Mouse (Mus musculus) layer of hippocampus, adult 8-10 months (tissue): ENCODE data around the gene Hsf2bp. TPM values are rescaled to one million over a fixed set of nuclear protein-coding genes. Genes with fewer than 3 reads are reported as not detected.

ENCODE experiments used
- DNase-seq, 2 experiments: peaks; one replicate each; pipeline ENCODE4 v3.0.0; 2022; ENCODE audit warnings: low spot score in 2 of 2
- total RNA-seq, 4 experiments: library from RNA; stranded (reverse); gene quantifications; 2 replicates each; pipeline ENCODE4 v1.2.4; 2022

The Hsf2bp gene
- total RNA-seq, 4 experiments from 2014 or later: 0.35 to 1.6 (median 1.2) TPM

DNA sequence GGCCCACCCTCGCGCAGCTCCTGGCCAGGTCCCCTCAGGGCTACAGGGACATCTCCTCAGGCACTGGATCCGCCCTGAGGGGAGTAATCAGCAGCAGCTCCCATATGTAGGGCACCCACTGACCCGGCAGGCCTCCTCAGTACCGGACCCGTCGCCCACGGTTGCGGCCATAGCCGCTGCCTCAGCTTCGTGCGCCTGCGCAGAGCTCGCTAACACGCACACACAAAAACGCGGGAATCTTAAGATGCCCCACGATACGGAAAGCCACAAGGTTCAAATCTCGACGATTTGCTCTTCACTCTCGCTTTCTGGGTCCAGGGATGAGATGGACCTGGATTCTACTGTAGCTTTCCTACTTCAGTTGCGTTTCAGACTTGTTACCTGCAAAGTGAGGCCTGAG, 1.8 kb downstream of the Hsf2bp start:
- no peak for DNase-seq

DNA sequence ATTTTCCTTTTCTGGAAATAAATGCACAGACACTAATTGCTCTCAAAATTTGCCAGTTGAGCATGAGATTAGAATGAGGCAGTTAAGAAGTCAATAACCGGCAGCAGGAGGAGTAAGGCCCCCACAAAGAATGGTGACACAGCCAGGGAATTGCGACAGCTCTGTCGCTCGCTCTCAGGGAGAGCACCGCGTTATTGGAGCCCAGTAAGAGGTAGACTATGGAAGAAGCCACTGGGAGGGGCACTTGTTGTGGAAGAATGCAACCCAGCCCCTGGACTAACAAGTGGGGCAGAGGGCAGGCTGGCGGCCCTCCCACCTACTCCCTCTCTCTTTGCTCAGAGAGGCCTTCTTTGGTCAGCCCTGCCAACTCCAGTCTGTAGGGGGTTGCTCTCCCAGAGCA, 4.5 kb downstream of the Hsf2bp start:
- no peak for DNase-seq

DNA sequence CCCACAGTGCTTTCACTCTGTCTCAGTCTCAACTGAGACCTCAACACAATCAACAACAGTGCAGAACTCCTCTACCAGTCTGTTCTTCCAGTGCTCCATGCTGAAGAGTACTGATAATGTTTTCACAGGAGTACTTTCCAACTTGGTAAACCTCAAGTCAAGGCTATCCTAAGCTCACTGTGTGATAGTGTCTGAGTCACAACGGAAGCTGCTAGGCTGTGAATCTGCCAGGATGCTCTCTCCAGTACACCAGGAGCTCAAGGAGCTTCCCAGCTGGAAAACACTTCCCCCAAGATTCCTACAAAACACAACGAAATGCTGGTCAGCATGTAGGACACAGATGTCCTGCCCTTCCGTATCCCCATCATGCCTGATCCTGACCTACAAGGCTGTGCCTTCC, 7.8 kb downstream of the Hsf2bp start:
- DNase-seq: no peak

DNA sequence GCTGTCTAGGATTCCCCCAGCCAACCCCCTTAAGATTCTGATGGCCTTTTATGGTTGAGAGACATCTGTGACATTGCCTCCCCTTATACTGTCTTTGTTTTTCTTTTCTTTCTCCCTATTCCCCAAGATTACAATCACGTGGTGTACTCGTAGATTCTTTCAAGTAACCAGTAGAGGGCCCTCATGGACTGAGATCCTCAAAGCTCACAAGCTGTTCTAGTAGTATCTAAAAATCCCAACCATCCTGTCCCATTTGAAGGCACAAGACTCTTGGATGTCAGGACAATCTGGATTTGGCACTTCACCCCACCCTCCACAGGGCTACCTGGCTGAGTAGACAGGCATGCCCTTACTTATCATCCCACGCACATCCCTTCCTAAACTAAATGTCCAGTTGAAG, 8.5 kb downstream of the Hsf2bp start:
- no peak for DNase-seq

DNA sequence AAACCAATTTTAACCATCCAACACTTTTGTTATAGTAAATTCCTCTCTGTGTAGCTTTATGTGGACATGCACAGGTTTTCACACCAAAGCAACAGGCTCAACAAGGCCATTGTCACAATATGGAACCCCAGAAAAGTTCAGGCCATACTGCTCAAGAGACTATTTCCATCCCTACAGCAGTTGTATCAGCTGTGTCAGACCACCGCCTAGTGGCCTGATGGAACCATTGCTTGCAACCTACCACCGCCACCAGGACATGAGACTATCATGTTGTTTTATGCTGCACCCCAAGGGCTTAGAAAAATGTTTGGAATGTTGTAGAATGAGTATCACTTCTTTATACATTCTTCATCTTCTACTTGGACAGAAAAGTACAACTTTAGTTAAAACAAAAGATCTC, 10.8 kb downstream of the Hsf2bp start:
- DNase-seq: peak in 1 of 2 experiments; percentile 64

DNA sequence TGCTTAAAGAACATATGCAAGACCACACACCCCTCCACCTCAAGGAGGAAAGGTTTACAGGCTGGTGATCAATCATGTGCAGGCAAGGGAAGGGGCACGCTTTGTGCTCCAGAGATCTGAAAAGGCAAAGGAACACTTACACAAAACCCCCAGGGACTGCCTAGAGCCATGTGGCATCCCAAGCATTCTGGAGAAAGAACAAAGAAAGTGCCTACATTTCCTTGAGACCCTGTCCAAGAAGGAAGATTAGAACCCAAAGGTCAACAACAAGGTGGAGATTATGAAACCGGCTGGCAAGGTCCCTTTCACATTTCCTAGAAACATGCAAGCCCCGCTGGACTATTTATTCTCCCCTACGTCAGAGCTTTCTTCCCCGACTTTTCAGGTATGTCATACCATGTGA, 11.5 kb downstream of the Hsf2bp start:
- DNase-seq: no peak

DNA sequence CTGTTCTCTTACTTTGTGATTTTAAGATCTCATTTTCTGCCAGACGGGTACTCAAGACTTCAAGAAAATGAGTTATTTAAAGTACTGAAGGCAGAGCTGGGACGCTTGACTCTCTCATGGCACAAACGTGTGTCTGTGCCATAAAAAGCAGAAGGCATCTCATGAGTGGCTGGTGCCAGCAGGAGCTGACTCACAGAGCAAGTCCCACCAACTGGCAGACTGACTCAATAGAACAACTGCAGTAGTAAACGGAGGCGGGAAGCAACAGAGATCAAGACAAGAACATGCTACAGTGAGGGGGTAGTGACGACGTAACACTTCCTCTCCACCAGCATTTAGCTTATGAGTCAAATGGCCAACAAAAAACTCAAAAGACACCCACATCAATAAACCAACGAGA, 13.1 kb downstream of the Hsf2bp start:
- DNase-seq: peak; percentile 80 to 88

DNA sequence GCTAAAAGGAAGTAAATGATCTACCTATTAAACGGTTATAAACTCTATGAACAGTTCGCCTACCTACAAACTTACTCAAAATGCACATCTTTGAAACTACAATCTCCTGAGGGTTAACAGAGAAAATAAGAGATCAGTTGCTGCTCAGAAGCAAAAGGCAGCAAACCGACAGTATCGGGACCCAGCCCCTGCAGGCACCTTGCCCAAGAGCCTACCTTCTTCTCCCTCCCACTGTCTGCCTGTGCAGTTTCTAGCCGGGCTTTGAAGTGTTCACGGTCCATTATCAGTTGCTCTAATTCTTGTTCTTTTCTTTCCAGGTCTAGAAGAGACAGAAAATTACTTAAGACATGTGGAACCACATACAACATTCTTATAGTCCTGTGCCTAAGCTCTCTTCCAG, 13.6 kb downstream of the Hsf2bp start:
- no peak for DNase-seq

DNA sequence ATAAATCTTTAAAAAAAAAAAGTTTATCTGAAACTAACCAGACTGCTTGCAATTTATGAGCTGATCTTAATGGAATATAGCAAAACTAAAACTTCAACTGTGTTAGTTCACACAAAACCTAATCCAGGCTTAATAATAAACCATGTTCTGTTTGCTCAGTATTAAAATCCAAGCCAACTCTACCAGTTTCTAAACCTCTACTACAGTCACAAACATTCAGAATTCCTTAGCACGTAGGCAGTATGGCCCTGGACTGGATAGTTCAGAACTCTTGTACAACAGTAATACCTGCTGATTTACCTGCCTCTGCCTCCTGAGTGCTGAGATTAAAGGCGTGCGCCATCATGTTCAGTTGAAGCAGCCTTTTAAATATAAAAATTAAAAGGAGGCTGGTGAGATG, 14.2 kb downstream of the Hsf2bp start:
- no peak for DNase-seq

DNA sequence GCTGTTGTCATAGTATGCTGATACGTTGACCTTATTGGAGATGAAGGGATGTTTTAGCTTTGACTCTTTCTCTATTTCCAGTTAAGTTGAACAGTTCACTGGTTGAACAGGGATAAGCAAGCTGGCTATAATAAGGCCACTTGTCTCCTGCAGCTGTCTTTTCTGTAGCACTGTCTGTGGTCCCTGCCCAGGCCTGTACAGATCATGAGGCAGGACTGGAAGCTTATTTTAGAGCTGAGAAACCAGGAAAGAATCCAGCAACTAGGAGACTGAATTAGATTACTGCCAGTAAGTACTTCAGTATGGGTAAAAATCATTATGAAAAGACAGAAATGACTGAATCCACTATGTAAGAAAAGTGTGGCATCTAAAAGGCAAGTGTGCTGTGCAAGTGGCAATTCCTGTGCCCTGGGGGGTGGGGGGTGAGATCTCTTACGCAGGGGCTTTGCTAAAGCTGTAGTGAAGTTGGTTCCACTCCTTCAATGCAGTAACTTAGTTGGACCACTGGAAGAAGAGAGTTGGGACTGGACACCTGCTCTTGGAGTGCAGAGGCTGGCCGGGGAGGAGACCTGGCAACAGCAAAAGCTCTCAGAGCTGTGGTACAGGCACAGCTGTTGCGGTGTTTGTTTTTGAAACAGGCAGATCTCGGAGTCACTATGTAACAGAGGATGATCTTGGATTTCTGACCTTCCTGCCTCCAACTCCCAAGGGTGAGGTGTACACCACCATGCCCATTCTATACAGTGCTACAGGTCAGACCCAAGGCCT, 17.8 kb downstream of the Hsf2bp start:
- no peak for DNase-seq

DNA sequence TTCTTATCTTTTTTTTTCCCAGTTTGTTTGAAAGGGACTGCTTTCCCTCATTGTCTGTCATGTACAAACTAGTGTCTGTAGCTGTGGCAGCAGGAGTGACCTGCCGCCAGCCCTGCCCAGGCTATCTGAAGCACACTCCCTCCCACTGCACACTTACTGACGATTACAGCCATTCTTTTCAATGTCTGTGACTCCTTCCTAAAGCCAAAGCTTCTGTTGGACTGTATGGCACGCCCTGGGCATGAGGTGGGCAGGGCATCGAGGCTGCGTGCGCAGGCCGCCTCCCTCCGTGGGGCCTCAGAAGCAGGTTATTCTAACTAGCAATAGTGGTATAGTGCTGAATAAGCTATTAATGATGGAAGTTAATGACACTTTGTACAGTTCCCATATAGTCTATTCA, 19.7 kb downstream of the Hsf2bp start:
- DNase-seq: no peak

DNA sequence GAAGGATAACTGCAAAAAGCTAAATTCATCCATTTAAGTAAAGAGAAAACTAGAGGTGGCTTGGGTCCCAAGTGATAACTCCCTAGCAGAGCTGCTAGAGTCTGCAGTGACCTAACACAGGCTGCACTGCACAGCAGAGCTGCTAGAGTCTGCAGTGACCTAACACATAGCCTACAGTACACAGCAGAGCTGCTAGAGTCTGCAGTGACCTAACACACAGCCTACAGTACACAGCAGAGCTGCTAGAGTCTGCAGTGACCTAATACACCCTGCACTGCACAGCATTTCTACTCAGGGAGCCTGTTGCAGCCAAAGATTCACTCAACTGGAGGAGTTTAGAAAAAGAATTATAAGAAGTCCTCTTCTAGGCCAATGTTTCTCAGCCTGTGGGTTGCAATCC, 22.5 kb downstream of the Hsf2bp start:
- DNase-seq: no peak

DNA sequence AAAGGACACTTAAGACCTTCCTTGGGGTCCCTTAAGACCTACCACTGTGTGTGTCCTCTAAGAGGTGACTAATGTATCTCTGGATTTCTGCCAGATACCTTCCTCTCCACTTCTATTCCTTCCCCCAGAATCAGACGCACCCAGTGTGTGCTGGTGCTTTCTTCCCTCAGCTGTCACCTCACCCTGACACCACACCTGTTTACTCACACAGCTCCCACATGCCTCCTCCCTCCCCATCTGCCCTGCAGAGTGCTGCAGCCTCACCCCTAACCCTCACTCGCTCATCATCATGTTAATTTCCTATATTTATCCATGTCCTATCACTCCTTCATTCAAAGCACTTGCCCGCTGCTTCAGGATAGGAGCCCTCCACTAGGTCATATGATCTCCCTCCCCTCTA, 23.9 kb downstream of the Hsf2bp start:
- no peak for DNase-seq

DNA sequence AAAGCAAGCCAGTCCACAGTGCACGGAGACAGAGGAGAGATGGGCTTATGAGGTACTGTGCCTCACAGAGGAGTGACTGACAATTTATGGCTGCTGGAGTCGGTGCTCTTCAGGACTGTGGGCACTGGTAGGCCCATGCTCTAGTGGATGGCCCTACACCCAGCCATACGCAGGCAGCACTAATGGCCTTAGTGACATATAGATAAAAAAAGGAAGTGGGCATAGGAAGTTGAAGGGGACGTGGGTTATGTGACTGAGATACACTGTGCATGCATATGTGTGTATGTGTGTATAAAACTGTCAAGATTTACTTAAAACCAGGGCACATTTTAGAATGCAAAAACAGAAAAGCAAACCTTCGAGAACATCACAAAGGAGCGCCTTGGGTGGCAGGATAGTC, 24.5 kb downstream of the Hsf2bp start:
- DNase-seq: no peak

DNA sequence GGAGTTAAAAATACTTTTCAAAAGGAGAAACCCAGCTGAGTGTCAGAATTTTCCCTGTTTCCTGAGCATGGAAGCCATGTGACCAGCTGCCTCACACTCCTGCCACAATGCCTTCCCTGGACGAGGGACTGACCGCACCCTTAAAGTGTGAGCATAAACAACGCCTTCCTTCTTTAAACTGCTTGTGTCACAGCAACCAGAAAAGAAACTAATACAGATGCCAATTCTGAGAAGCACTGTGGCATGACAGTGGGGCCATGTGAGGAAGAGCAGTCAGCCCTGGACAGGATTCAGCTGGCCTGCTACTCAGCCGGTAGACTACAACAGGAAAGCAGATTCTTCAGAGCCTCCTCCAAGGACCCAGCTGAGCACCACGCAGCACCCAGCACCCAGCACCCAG, 29.3 kb downstream of the Hsf2bp start:
- DNase-seq: no peak

DNA sequence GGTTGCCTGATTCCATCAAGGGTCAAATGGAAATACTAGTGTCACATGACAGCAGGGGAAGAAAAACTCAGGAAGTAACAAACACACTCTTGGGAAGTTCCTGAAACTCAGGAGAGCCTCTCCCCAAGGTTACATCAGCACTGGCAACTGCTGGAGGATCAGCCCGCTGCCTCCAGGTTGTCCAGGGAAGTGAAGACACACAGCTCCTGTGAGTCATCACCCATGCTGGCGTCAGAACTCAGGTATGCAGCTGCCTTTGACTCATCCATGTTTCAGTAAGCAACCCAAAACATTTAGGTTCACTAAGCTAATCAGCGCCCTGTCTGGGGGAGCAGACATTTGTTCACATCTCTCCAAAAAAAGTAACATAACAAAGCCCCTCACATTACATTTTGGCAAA, 32.9 kb downstream of the Hsf2bp start:
- no peak for DNase-seq

DNA sequence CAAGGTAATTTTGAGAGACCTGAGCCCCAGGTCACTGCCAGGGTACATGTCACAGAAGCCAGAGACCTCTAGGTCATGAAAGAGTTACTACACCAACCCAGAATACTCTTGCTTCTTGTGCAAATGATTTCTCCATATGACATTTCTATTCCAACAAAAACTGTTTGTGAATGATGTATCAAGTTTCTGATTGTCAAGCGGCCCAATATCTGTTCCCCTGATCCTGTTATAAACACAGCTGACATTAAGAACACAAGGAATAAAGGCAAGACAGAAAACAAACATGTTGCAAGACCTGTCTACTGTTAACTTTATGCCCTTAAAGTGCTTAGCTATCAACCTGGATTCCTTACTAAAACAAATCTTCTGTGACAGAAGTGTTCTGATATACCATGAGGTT, 37.8 kb downstream of the Hsf2bp start:
- no peak for DNase-seq

DNA sequence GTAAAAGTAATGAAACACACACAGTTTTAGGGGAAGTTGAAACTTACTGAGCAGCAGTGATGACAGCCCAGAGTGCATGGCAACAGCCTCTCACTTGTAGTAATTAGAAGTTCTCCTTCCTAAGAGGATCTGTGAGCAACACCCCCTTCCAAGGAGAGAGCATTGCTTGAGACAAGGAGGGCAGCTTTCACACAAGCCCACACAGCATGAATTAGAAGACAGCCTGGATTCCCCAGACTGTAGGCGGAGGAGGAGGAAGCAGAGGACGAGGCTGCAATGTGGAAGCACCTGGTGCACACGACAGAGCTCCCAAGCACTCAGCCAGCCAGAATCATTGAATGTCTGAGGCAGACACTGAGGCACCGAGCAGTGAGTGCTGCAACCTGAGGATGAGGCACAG, 39.8 kb downstream of the Hsf2bp start:
- no peak for DNase-seq

DNA sequence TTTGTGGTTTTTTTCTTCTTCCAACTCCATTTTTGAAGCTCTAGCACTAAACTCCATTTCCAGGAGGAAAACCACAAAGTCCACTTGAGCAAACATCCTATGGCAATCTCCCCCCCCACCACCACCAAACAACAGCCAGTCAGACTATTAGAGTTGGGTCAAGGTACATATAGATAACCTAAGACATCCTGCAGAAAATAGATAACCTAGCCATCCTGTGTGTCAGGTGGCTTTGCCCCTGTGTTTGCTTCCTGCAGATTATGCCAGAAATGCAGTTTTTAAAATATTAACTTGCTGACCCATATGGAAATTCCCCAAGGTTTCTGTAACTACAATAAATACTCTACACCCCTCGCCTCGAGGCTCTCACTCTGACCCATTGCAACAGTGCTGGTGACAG, 40.4 kb downstream of the Hsf2bp start:
- DNase-seq: no peak

DNA sequence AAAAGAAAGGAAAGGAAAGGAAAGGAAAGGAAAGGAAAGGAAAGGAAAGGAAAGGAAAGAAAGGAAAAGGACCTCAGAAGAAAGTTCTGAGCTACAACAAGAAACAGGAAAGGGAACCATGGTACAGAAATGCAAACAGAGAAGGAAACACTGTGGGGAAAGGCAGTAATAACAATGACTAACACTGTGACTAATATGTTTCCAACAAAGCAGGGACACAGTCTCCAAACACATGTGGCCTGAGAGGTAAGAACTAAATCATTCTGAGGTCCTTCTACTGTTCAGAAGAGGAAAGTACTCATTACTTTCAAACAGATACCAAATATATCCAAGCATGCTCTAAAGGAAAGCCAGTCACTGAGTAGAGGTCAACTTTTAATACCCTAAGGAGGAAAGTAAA, 42.0 kb downstream of the Hsf2bp start:
- DNase-seq: no peak

DNA sequence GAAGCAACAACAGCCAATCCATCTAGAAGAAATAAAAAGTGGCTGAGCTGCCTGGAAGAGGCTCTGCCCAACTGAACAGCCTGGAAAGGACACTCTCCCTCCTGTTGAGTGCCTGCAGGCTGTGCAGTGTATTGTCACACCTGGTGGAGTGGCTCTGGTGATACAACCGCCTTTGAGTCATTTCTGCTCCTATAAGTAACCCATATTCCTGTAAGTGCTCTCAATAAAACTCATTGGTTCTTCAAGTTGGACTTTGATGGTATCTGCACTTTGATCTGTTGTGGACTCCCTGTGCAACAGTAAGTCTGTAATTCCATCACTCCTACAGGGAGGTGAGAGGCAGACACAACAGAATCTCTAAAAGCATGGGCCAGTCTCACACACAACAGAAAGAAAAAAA, 42.8 kb downstream of the Hsf2bp start:
- DNase-seq: no peak

DNA sequence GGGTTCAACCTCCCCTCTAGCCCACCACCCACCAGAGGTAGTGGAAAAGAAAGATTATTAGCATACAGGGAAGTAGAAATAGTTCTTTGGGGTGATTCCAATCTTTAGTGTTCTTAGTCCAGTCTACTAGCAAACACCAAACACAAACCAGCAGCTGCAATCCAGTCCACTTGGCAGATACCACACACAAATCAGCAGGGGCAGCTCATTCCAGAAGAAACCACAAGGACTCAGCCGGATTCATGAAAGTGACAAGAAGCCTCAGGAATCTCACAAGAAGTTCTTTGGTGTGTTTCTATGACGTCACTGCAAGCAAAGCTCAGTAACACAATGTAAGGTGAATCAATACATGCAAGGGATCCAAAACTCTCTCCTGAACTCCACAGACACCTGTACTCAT, 44.1 kb downstream of the Hsf2bp start:
- no peak for DNase-seq

DNA sequence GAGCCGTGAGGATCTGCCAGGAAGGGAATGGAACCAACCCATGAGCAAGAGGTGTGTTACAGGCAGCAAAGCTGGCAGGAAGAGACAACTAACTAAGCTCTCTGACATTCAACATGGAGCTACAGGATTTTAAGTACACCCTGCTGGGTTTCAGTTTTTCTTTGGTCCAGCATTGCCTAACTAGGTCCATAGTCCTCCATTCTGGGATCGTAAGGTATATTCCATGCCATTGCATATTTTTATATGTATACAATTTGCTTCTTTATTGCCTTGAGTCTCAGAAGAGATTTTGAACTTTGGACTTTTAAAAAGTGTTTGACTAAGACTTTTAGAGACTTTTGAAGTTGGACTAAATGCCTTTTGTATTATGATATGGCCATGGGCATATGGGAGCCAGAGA, 47.1 kb downstream of the Hsf2bp start:
- DNase-seq: no peak

DNA sequence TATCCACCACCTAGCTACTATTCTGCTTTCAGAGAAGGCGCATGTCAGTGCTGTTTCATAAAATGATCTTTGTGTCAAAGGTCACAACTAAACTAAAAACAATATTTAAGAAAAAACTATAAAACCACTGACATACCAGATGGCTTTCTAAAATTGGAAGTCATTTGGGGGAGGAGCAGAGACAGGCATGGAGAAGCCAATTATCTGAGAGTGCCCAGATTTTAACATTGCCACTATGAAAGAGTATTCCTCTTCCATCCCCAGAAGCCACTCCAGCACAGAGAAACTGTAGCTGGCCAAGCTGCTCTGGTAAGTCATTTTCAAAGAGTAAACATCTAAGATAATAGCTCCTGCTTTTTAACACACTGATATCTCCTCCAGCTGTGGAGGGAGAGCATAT, 49.2 kb downstream of the Hsf2bp start:
- no peak for DNase-seq
